In genomic region chr11:96316696-96317607, GRCm38 (mm10) we compare ENCODE assay signal across 18 mouse cellular contexts. TPM values are rescaled to one million over a fixed set of nuclear protein-coding genes. Genes with fewer than 3 reads are reported as not detected.
DNase-seq lines count a peak whose midpoint lies in the region; ATAC-seq and TF ChIP-seq lines count a peak whose summit lies in the region.
"Had no signal": no experiment of that assay in that cellular context is flagged by ENCODE, and none has a peak within 500 bp of the region (broad histone marks: within the 10 kb centered on the region; RNA-seq: fewer than 3 reads in every experiment).

No protein-coding gene starts in this region.

- no peaks in the 10 kb centered on the region for H3K9me3 ChIP-seq in liver, embryonic 11.5 days (ENCODE audit: control insufficient read depth, low read length)
- no peaks in the 10 kb centered on the region for H3K9me3 ChIP-seq in hindbrain, embryonic 12.5 days (replicated peaks)
- H3K9me3 ChIP-seq in hindbrain, postnatal 0 days (ENCODE audit: low read length) = no peaks in the 10 kb centered on the region
- H3K9me3 ChIP-seq in forebrain, embryonic 15.5 days = no peaks in the 10 kb centered on the region
- H3K9me3 ChIP-seq: embryonic facial prominence, embryonic 12.5 days; heart, embryonic 12.5 days; limb, embryonic 13.5 days had no signal

- peak overlapping the region; percentile 51; the same call in 1 of the 2 replicates for H3K4me3 ChIP-seq in liver, embryonic 11.5 days (ENCODE audit: low read depth, low read length)
- peak overlapping the region; percentile 42 for H3K4me3 ChIP-seq in hindbrain, embryonic 12.5 days
- no peak overlapping the region for H3K4me3 ChIP-seq in hindbrain, postnatal 0 days (ENCODE audit: low read length)
- H3K4me3 ChIP-seq in forebrain, embryonic 15.5 days = no peak overlapping the region
- H3K4me3 ChIP-seq: limb, embryonic 13.5 days had no signal

- H3K36me3 ChIP-seq in liver, embryonic 11.5 days (ENCODE audit: control insufficient read depth, insufficient read depth, low read length) = no peaks in the 10 kb centered on the region
- H3K36me3 ChIP-seq in hindbrain, embryonic 12.5 days = no peaks in the 10 kb centered on the region
- H3K36me3 ChIP-seq in hindbrain, postnatal 0 days (ENCODE audit: insufficient read depth, low read length) = no peaks in the 10 kb centered on the region
- no peaks in the 10 kb centered on the region for H3K36me3 ChIP-seq in forebrain, embryonic 15.5 days
- H3K36me3 ChIP-seq: embryonic facial prominence, embryonic 12.5 days; heart, embryonic 12.5 days; limb, embryonic 13.5 days had no signal

- peak overlapping the region; percentile 26; the same call in 1 of the 2 replicates for H3K9ac ChIP-seq in liver, embryonic 11.5 days (ENCODE audit: low read depth, low read length)
- peak overlapping the region; percentile 54 for H3K9ac ChIP-seq in hindbrain, embryonic 12.5 days
- 0 out of 2 replicates have a peak overlapping the region, but pooled peaks have one; percentile 19 for H3K9ac ChIP-seq in hindbrain, postnatal 0 days (replicated peaks; ENCODE audit: low read length)
- H3K9ac ChIP-seq in forebrain, embryonic 15.5 days (replicated peaks) = no peak overlapping the region
- H3K9ac ChIP-seq: embryonic facial prominence, embryonic 12.5 days; heart, embryonic 12.5 days; limb, embryonic 13.5 days had no signal

- no peak for ATAC-seq in liver, embryonic 11.5 days (replicated peaks; ENCODE audit: low FRiP score)
- ATAC-seq in hindbrain, embryonic 12.5 days (ENCODE audit: low FRiP score) = no peak
- no peak for ATAC-seq in hindbrain, postnatal 0 days
- no peak for ATAC-seq in forebrain, embryonic 15.5 days (replicated peaks)
- ATAC-seq: inflammation-experienced regulatory T-cells, adult 6 months had no signal

- no peak for DNase-seq in liver, embryonic 11.5 days (ENCODE audit: low spot score)
- no peak for DNase-seq in liver
- DNase-seq in hindbrain, postnatal 0 days (ENCODE audit: low spot score) = no peak
- DNase-seq in retina, embryonic 14.5 days (ENCODE audit: low spot score) = peak; percentile 59
- DNase-seq in right cerebral cortex, postnatal 14 days = no peak
- DNase-seq: gastrocnemius, adult 2 months; layer of hippocampus, postnatal 36 days; lung, postnatal 4 days; spleen, adult 18-20 months; thymus, adult 18-20 months had no signal

- no peak overlapping the region for H3K27ac ChIP-seq in liver, embryonic 11.5 days (ENCODE audit: low read depth, low read length)
- H3K27ac ChIP-seq in hindbrain, embryonic 12.5 days = peak overlapping the region; percentile 95
- H3K27ac ChIP-seq in hindbrain, postnatal 0 days = peak overlapping the region; percentile 85; the same call in 1 of the 2 replicates
- no peak overlapping the region for H3K27ac ChIP-seq in forebrain, embryonic 15.5 days (replicated peaks)
- H3K27ac ChIP-seq: embryonic facial prominence, embryonic 12.5 days; gastrocnemius, adult 2 months; limb, embryonic 13.5 days had no signal

- H3K27me3 ChIP-seq in liver, embryonic 11.5 days (replicated peaks; ENCODE audit: control insufficient read depth, insufficient read depth, low read length) = peaks cover 98% of the 10 kb centered on the region
- peaks cover 94% of the 10 kb centered on the region for H3K27me3 ChIP-seq in hindbrain, embryonic 12.5 days
- H3K27me3 ChIP-seq in hindbrain, postnatal 0 days (ENCODE audit: insufficient read depth, low read length) = peaks cover 72% of the 10 kb centered on the region
- H3K27me3 ChIP-seq in forebrain, embryonic 15.5 days = peaks cover 98% of the 10 kb centered on the region

- no peak for TF ChIP-seq CTCF in hindbrain, postnatal 0 days (IDR thresholded peaks at IDR 0.05; ENCODE audit: low read depth)

- WGBS in liver, embryonic 11.5 days = 18% methylated on average over 18 of the region's 18 CpGs
- WGBS in hindbrain, embryonic 12.5 days = 4% methylated on average over 18 of the region's 18 CpGs
- 6% methylated on average over 18 of the region's 18 CpGs for whole genome bisulfite sequencing in hindbrain, postnatal 0 days
- 6% methylated on average over 18 of the region's 18 CpGs for WGBS in forebrain, embryonic 15.5 days

- peak overlapping the region; percentile 69 for H3K4me2 ChIP-seq in liver, embryonic 11.5 days
- H3K4me2 ChIP-seq in hindbrain, embryonic 12.5 days (replicated peaks) = peak overlapping the region; percentile 62
- H3K4me2 ChIP-seq in hindbrain, postnatal 0 days (ENCODE audit: low read depth, low read length) = peak overlapping the region; percentile 56
- H3K4me2 ChIP-seq in forebrain, embryonic 15.5 days (replicated peaks) = no peak overlapping the region
- H3K4me2 ChIP-seq: embryonic facial prominence, embryonic 12.5 days had no signal

- peaks cover 8% of the 10 kb centered on the region; the same call in 1 of the 2 replicates for H3K4me1 ChIP-seq in liver, embryonic 11.5 days (replicated peaks; ENCODE audit: control insufficient read depth, insufficient read depth, low read length)
- 0 out of 2 replicates have a peak, but pooled peaks cover 7% of the 10 kb centered on the region for H3K4me1 ChIP-seq in hindbrain, embryonic 12.5 days
- no peaks in the 10 kb centered on the region for H3K4me1 ChIP-seq in hindbrain, postnatal 0 days (ENCODE audit: insufficient read depth, low read length)
- H3K4me1 ChIP-seq in forebrain, embryonic 15.5 days = peaks cover 5% of the 10 kb centered on the region

RNA-seq across cellular contexts. Expression of gene Hoxb4, which starts 1.1 kb away (rescaled TPM):
- polyA plus RNA-seq in liver, embryonic 11.5 days (2014; fragmentation: Nextera tagmentation; extraction: Ambion mirVana) = 0.71 and 1.1 TPM in 2 replicates
- polyA plus RNA-seq in hindbrain, embryonic 12.5 days (2016; fragmentation: Nextera tagmentation; extraction: Ambion mirVana) = 7.7 and 8.1 TPM in 2 replicates
- total RNA-seq in hindbrain, postnatal 0 days (2014; rRNA removed) = 4.2 and 8.6 TPM in 2 replicates
- polyA plus RNA-seq in hindbrain, postnatal 0 days (2015; fragmentation: Nextera tagmentation; extraction: Ambion mirVana) = 2.4 and 3.3 TPM in 2 replicates
- polyA plus RNA-seq in forebrain, embryonic 15.5 days (2015; fragmentation: Nextera tagmentation; extraction: Ambion mirVana) = not detected in 2 replicates
- total RNA-seq: layer of hippocampus, postnatal 36 days had no signal
- polyA plus RNA-seq: forebrain, embryonic 11.5 days; midbrain, postnatal 0 days had no signal

RNA-seq across cellular contexts. Expression of gene Hoxb3, which starts 6.2 kb away (rescaled TPM):
- polyA plus RNA-seq in liver, embryonic 11.5 days (2014; fragmentation: Nextera tagmentation; extraction: Ambion mirVana) = 0.97 and 1.3 TPM in 2 replicates
- 15.3 and 19.3 TPM in 2 replicates for polyA plus RNA-seq in hindbrain, embryonic 12.5 days (2016; fragmentation: Nextera tagmentation; extraction: Ambion mirVana)
- total RNA-seq in hindbrain, postnatal 0 days (2014; rRNA removed) = 42.1 and 42.2 TPM in 2 replicates
- 6.6 and 8.1 TPM in 2 replicates for polyA plus RNA-seq in hindbrain, postnatal 0 days (2015; fragmentation: Nextera tagmentation; extraction: Ambion mirVana)
- not detected in 2 replicates for polyA plus RNA-seq in forebrain, embryonic 15.5 days (2015; fragmentation: Nextera tagmentation; extraction: Ambion mirVana)
- total RNA-seq: layer of hippocampus, postnatal 36 days had no signal
- polyA plus RNA-seq: forebrain, embryonic 11.5 days; midbrain, postnatal 0 days had no signal

RNA-seq across cellular contexts. Expression of gene Hoxb5, which starts 13.8 kb away (rescaled TPM):
- polyA plus RNA-seq in liver, embryonic 11.5 days (2014; fragmentation: Nextera tagmentation; extraction: Ambion mirVana) = 3.7 and 4.5 TPM in 2 replicates
- 74.3 and 126 TPM in 2 replicates for polyA plus RNA-seq in hindbrain, embryonic 12.5 days (2016; fragmentation: Nextera tagmentation; extraction: Ambion mirVana)
- total RNA-seq in hindbrain, postnatal 0 days (2014; rRNA removed) = 16.5 and 24.3 TPM in 2 replicates
- polyA plus RNA-seq in hindbrain, postnatal 0 days (2015; fragmentation: Nextera tagmentation; extraction: Ambion mirVana) = 109 and 113 TPM in 2 replicates
- not detected in 2 replicates for polyA plus RNA-seq in forebrain, embryonic 15.5 days (2015; fragmentation: Nextera tagmentation; extraction: Ambion mirVana)
- total RNA-seq: layer of hippocampus, postnatal 36 days had no signal
- polyA plus RNA-seq: forebrain, embryonic 11.5 days; inflammation-experienced regulatory T-cells, adult 6 months; midbrain, postnatal 0 days had no signal

RNA-seq across cellular contexts. Expression of gene Hoxb6, which starts 24.7 kb away (rescaled TPM):
- polyA plus RNA-seq in liver, embryonic 11.5 days (2014; fragmentation: Nextera tagmentation; extraction: Ambion mirVana) = 1.9 and 2.4 TPM in 2 replicates
- 60.0 and 64.5 TPM in 2 replicates for polyA plus RNA-seq in hindbrain, embryonic 12.5 days (2016; fragmentation: Nextera tagmentation; extraction: Ambion mirVana)
- 23.2 and 30.2 TPM in 2 replicates for total RNA-seq in hindbrain, postnatal 0 days (2014; rRNA removed)
- 29.0 and 36.3 TPM in 2 replicates for polyA plus RNA-seq in hindbrain, postnatal 0 days (2015; fragmentation: Nextera tagmentation; extraction: Ambion mirVana)
- polyA plus RNA-seq in forebrain, embryonic 15.5 days (2015; fragmentation: Nextera tagmentation; extraction: Ambion mirVana) = not detected in 2 replicates
- total RNA-seq: layer of hippocampus, postnatal 36 days had no signal
- polyA plus RNA-seq: embryonic facial prominence, embryonic 12.5 days; forebrain, embryonic 11.5 days; heart, embryonic 12.5 days; inflammation-experienced regulatory T-cells, adult 6 months; midbrain, postnatal 0 days had no signal

RNA-seq across cellular contexts. Expression of gene Hoxb7, which starts 30.5 kb away (rescaled TPM):
- 1.6 and 2.0 TPM in 2 replicates for polyA plus RNA-seq in liver, embryonic 11.5 days (2014; fragmentation: Nextera tagmentation; extraction: Ambion mirVana)
- 9.6 and 11.0 TPM in 2 replicates for polyA plus RNA-seq in hindbrain, embryonic 12.5 days (2016; fragmentation: Nextera tagmentation; extraction: Ambion mirVana)
- 11.0 and 21.7 TPM in 2 replicates for total RNA-seq in hindbrain, postnatal 0 days (2014; rRNA removed)
- 10.1 and 16.8 TPM in 2 replicates for polyA plus RNA-seq in hindbrain, postnatal 0 days (2015; fragmentation: Nextera tagmentation; extraction: Ambion mirVana)
- polyA plus RNA-seq in forebrain, embryonic 15.5 days (2015; fragmentation: Nextera tagmentation; extraction: Ambion mirVana) = not detected in 2 replicates
- total RNA-seq: layer of hippocampus, postnatal 36 days; midbrain, postnatal 0 days had no signal
- polyA plus RNA-seq: embryonic facial prominence, embryonic 12.5 days; forebrain, embryonic 11.5 days; inflammation-experienced regulatory T-cells, adult 6 months; midbrain, postnatal 0 days had no signal

Comparison
In these comparisons a context has a peak if more than half of its experiments do, and no peak if none do; other contexts are left out.
1. H3K4me3 ChIP-seq: peak in liver, embryonic 11.5 days (single experiment) and hindbrain, embryonic 12.5 days (single experiment); none in hindbrain, postnatal 0 days (single experiment) and forebrain, embryonic 15.5 days (single experiment).
2. H3K27ac ChIP-seq: peak in hindbrain, embryonic 12.5 days (single experiment) and hindbrain, postnatal 0 days (single experiment); none in liver, embryonic 11.5 days (single experiment) and forebrain, embryonic 15.5 days (single experiment).
3. RNA of gene Hoxb5, which starts 13.8 kb away (polyA plus RNA-seq): 109 to 113 TPM in hindbrain, postnatal 0 days and 74.3 to 126 TPM in hindbrain, embryonic 12.5 days; 3.7 to 4.5 TPM in liver, embryonic 11.5 days and not detected in forebrain, embryonic 15.5 days; every median in the first group is over 10 times any median in the second.